Mouse (Mus musculus): Measurements from ENCODE around the gene Trap1. TPM values are rescaled to one million over a fixed set of nuclear protein-coding genes. Genes with fewer than 3 reads are reported as not detected.

The Trap1 gene
- polyA plus RNA-seq, 1 experiment: 90.9 TPM

DNA sequence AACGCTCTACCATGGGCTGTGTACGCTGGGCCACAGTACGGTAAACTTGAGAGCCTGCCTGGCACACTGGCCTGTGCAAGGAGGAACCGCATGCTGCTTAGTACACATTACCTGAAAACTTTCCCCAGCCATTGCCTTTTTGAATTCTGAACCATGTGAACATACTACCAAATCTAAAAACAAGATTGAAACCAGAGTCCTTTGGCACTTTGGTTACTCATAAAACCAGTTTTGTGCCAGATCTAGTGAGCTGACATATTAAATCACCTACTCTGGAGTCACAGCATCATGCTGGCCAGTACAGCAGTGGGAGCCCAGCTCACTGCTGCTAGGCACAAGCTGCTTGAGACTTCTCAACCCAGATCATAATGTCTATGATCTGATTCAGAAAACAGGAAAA, 36.0 kb downstream of the Trap1 start:
- Histone ChIP-seq H3K4me1 (replicated peaks; ENCODE audit: control insufficient read depth, insufficient read depth, low read length) (no peaks in the 10 kb centered on the region), H3K27ac (ENCODE audit: control insufficient read depth, insufficient read depth, low read length) (no peak overlapping the region), H3K36me3 (ENCODE audit: control insufficient read depth, insufficient read depth, low read length) (peaks cover 45% of the 10 kb centered on the region), H3K27me3 (ENCODE audit: control insufficient read depth, insufficient read depth, low read length) (no peaks in the 10 kb centered on the region), H3K4me3 (ENCODE audit: control insufficient read depth, insufficient read depth, low read length) (no peak overlapping the region)
- no peak for TF ChIP-seq POLR2A (IDR thresholded peaks at IDR 0.05; ENCODE audit: control insufficient read depth, extremely low read depth, insufficient read depth, low read length, poor library complexity)
- no peak for TF ChIP-seq CTCF (IDR thresholded peaks at IDR 0.05; ENCODE audit: borderline replicate concordance, control insufficient read depth, extremely low read depth, insufficient read depth, low read length, poor library complexity)
- no peak for DNase-seq
- WGBS: 97% methylated on average over 4 of the region's 4 CpGs

DNA sequence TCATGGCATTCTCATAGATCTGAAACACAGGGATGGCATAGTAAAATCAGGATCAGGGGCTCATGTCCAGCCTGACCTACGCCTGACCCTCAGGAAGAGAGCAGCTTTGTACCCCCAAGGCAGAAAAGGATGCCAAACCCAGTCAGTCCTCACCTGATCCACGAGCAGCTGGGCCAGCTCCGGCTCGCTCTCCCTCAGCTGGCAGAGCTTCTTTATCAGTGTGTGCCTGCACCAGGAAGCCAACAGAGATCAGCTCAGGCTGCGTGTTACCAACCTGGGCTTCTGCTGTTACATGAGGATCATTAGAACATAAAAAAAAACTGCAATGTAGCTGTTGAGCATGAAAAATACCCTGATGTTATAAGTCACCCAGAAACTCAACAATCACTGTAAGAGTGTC, 37.4 kb downstream of the Trap1 start:
- no peak overlapping the region for H3K27ac ChIP-seq (ENCODE audit: control insufficient read depth, insufficient read depth, low read length)
- H3K27me3 ChIP-seq (ENCODE audit: control insufficient read depth, insufficient read depth, low read length): no peaks in the 10 kb centered on the region
- no peak for DNase-seq
- TF ChIP-seq POLR2A (IDR thresholded peaks at IDR 0.05; ENCODE audit: control insufficient read depth, extremely low read depth, insufficient read depth, low read length, poor library complexity): no peak
- TF ChIP-seq CTCF (IDR thresholded peaks at IDR 0.05; ENCODE audit: borderline replicate concordance, control insufficient read depth, extremely low read depth, insufficient read depth, low read length, poor library complexity): no peak
- H3K4me1 ChIP-seq (replicated peaks; ENCODE audit: control insufficient read depth, insufficient read depth, low read length): no peaks in the 10 kb centered on the region
- 95% methylated on average over 5 of the region's 5 CpGs for WGBS
- H3K36me3 ChIP-seq (ENCODE audit: control insufficient read depth, insufficient read depth, low read length): peaks cover 40% of the 10 kb centered on the region
- no peak overlapping the region for H3K4me3 ChIP-seq (ENCODE audit: control insufficient read depth, insufficient read depth, low read length)

DNA sequence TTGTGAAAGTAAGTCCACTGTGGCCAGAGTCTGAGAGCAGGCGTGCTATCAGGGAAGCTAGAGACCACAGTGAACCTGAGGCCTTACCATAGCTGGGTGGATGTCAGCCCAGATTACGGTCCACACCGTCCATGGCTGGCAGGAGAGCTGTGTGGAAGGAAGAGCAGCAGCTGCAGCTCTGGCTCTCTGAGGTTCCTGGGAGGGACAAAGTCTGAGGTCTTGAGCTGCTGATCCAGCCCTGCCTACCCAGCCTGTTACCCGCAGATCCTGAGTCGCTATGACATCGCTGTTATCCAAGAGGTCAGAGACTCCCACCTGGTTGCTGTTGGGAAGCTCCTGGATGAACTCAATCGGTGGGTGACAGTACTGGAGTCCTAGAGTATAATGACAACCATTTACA, 39.9 kb downstream of the Trap1 start:
- Histone ChIP-seq H3K4me3 (ENCODE audit: control insufficient read depth, insufficient read depth, low read length) (no peak overlapping the region), H3K27me3 (ENCODE audit: control insufficient read depth, insufficient read depth, low read length) (no peaks in the 10 kb centered on the region), H3K36me3 (ENCODE audit: control insufficient read depth, insufficient read depth, low read length) (peaks cover 34% of the 10 kb centered on the region), H3K27ac (ENCODE audit: control insufficient read depth, insufficient read depth, low read length) (no peak overlapping the region), H3K4me1 (replicated peaks; ENCODE audit: control insufficient read depth, insufficient read depth, low read length) (no peaks in the 10 kb centered on the region)
- TF ChIP-seq CTCF (IDR thresholded peaks at IDR 0.05; ENCODE audit: borderline replicate concordance, control insufficient read depth, extremely low read depth, insufficient read depth, low read length, poor library complexity): no peak
- TF ChIP-seq POLR2A (IDR thresholded peaks at IDR 0.05; ENCODE audit: control insufficient read depth, extremely low read depth, insufficient read depth, low read length, poor library complexity): no peak
- no peak for DNase-seq
- WGBS: 98% methylated on average over 7 of the region's 7 CpGs

DNA sequence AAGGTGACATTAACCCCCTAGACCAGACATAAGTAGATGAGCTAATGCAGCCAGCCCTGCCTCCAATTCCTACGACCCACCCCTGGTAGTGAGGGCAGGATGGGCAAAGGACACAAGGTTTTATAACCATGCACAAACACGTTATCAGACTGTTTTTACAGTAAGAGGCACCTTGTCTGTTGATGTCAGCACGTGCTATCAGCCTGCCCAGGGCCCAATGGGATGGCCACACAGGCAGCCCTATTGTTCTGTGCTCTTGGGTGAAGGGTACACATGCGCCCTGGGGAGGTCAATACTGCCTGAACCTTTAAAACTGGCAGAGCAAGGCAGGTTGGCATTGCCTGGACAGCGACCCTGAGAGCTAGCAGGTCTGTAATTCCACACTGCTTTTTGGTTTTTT, 40.8 kb downstream of the Trap1 start, which contains the start of gene Dnase1:
TSS of gene Dnase1 (plus strand) at position 136 of the 400 bp plus-strand sequence.
- Histone ChIP-seq H3K4me3 (ENCODE audit: control insufficient read depth, insufficient read depth, low read length) (no peak within 1 kb of the TSS), H3K27ac (ENCODE audit: control insufficient read depth, insufficient read depth, low read length) (no peak within 1 kb of the TSS), H3K27me3 (ENCODE audit: control insufficient read depth, insufficient read depth, low read length) (no peaks in the 10 kb centered on the region), H3K4me1 (replicated peaks; ENCODE audit: control insufficient read depth, insufficient read depth, low read length) (no peaks in the 10 kb centered on the region), H3K36me3 (ENCODE audit: control insufficient read depth, insufficient read depth, low read length) (peaks cover 31% of the 10 kb centered on the region)
- no peak for TF ChIP-seq POLR2A (IDR thresholded peaks at IDR 0.05; ENCODE audit: control insufficient read depth, extremely low read depth, insufficient read depth, low read length, poor library complexity)
- TF ChIP-seq CTCF (IDR thresholded peaks at IDR 0.05; ENCODE audit: borderline replicate concordance, control insufficient read depth, extremely low read depth, insufficient read depth, low read length, poor library complexity): no peak
- DNase-seq: no peak
- 95% methylated on average over 5 of the region's 5 CpGs for WGBS

DNA sequence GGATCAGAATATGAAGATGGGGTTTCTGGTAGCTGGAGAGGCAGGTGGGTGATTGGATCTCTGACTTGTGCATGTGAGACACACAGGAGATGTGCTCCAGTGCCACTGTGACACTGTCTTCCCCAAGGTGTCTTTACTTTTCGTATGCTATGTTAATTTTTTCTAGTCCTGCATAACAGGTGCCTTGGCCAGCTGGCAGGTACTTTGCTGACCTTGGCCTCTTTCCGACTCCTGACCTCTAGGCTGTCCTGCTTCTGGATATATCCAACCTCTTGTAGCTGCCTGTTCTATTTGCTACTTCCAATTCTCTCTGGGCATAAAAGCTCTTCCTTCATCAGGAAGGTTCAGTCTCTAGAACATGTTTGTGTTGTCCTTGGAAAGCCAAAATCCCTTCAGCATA, 42.1 kb downstream of the Trap1 start:
- 93% methylated on average over 2 of the region's 2 CpGs for WGBS
- Histone ChIP-seq H3K36me3 (ENCODE audit: control insufficient read depth, insufficient read depth, low read length) (peaks cover 23% of the 10 kb centered on the region), H3K4me1 (replicated peaks; ENCODE audit: control insufficient read depth, insufficient read depth, low read length) (no peaks in the 10 kb centered on the region), H3K4me3 (ENCODE audit: control insufficient read depth, insufficient read depth, low read length) (no peak overlapping the region), H3K27me3 (ENCODE audit: control insufficient read depth, insufficient read depth, low read length) (no peaks in the 10 kb centered on the region), H3K27ac (ENCODE audit: control insufficient read depth, insufficient read depth, low read length) (no peak overlapping the region)
- DNase-seq: no peak
- TF ChIP-seq CTCF (IDR thresholded peaks at IDR 0.05; ENCODE audit: borderline replicate concordance, control insufficient read depth, extremely low read depth, insufficient read depth, low read length, poor library complexity): no peak
- no peak for TF ChIP-seq POLR2A (IDR thresholded peaks at IDR 0.05; ENCODE audit: control insufficient read depth, extremely low read depth, insufficient read depth, low read length, poor library complexity)

DNA sequence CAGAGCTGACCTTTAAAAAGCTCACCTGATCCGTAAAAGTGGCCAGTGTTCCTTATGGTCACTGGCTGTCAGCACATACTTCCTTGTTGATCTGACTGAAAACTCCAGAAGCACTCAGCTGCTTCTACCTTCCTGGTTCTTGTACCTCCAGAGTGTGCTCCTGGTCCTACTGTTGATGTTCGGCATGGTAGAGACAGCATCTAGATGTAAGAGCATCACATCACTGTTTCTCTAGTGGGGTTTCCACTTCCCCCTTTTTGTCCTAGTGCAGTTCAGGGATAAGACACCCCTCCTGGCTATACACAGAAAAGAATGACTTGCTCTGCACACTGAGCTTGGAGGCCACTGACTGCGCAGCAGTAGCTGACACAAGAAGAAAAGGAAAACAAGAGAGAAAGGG, 43.2 kb downstream of the Trap1 start:
- no peak for DNase-seq
- H3K4me1 ChIP-seq (replicated peaks; ENCODE audit: control insufficient read depth, insufficient read depth, low read length): no peaks in the 10 kb centered on the region
- no peaks in the 10 kb centered on the region for H3K27me3 ChIP-seq (ENCODE audit: control insufficient read depth, insufficient read depth, low read length)
- H3K36me3 ChIP-seq (ENCODE audit: control insufficient read depth, insufficient read depth, low read length): peaks cover 14% of the 10 kb centered on the region
- TF ChIP-seq POLR2A (IDR thresholded peaks at IDR 0.05; ENCODE audit: control insufficient read depth, extremely low read depth, insufficient read depth, low read length, poor library complexity) (no peak), CTCF (IDR thresholded peaks at IDR 0.05; ENCODE audit: borderline replicate concordance, control insufficient read depth, extremely low read depth, insufficient read depth, low read length, poor library complexity) (no peak)
- WGBS: 93% methylated on average over 3 of the region's 3 CpGs
- H3K27ac ChIP-seq (ENCODE audit: control insufficient read depth, insufficient read depth, low read length): no peak overlapping the region
- H3K4me3 ChIP-seq (ENCODE audit: control insufficient read depth, insufficient read depth, low read length): no peak overlapping the region

DNA sequence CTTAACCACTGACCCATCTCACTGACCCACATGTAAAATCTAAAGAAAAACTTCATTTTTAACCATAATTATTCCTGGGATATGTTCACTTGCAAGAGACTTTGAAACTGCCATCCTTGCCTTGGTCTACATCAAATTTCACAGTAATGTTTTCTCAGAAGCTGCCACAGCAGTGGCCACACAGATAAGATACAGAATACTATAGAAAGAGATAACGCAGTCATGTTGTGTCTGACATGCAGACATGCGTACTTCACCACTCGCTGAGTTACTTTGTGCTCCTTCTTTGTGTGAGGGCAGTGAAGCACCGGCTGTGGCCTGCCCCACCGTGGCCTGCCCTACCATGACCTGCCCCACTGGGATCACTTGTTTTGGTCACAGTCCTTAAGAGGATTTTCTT, 43.7 kb downstream of the Trap1 start:
- H3K27me3 ChIP-seq (ENCODE audit: control insufficient read depth, insufficient read depth, low read length): no peaks in the 10 kb centered on the region
- no peak for DNase-seq
- no peak overlapping the region for H3K27ac ChIP-seq (ENCODE audit: control insufficient read depth, insufficient read depth, low read length)
- no peak overlapping the region for H3K4me3 ChIP-seq (ENCODE audit: control insufficient read depth, insufficient read depth, low read length)
- WGBS: 91% methylated on average over 5 of the region's 5 CpGs
- H3K36me3 ChIP-seq (ENCODE audit: control insufficient read depth, insufficient read depth, low read length): peaks cover 9% of the 10 kb centered on the region
- TF ChIP-seq POLR2A (IDR thresholded peaks at IDR 0.05; ENCODE audit: control insufficient read depth, extremely low read depth, insufficient read depth, low read length, poor library complexity) (no peak), CTCF (IDR thresholded peaks at IDR 0.05; ENCODE audit: borderline replicate concordance, control insufficient read depth, extremely low read depth, insufficient read depth, low read length, poor library complexity) (no peak)
- H3K4me1 ChIP-seq (replicated peaks; ENCODE audit: control insufficient read depth, insufficient read depth, low read length): no peaks in the 10 kb centered on the region

Data from thymus, adult 2 months (tissue).